Mouse (Mus musculus) forebrain, embryonic 15.5 days (tissue): Measurements from ENCODE around the gene Srsf1. TPM values are rescaled to one million over a fixed set of nuclear protein-coding genes. Genes with fewer than 3 reads are reported as not detected.

Experiments
- ATAC-seq: fragments of 200-750 bp; cut with Nextera tagmentation; replicated peaks from 2 replicates; pipeline ENCODE4 v1.8.0; 2017; ENCODE audit warnings: mild to moderate bottlenecking, moderate TSS enrichment, moderate library complexity
- H3K27ac ChIP-seq: fragments of 300-500 bp; sonication (generic); replicated peaks from 2 replicates; pipeline ENCODE4 v1.5.1; 2015; ENCODE audit warnings: mild to moderate bottlenecking, inconsistent platforms
- H3K27me3 ChIP-seq: fragments of 300-500 bp; sonication (generic); 2 replicates; pipeline ENCODE4 v1.6.1; 2015; ENCODE audit warnings: inconsistent platforms
- H3K36me3 ChIP-seq: fragments of 300-500 bp; sonication (generic); 2 replicates; pipeline ENCODE4 v1.6.1; 2015; ENCODE audit warnings: mild to moderate bottlenecking, inconsistent platforms
- H3K4me1 ChIP-seq: fragments of 300-500 bp; sonication (generic); 2 replicates; pipeline ENCODE4 v1.6.1; 2015; ENCODE audit warnings: inconsistent platforms
- H3K4me2 ChIP-seq: fragments of 300-500 bp; sonication (generic); replicated peaks from 2 replicates; pipeline ENCODE4 v1.6.1; 2015; ENCODE audit warnings: mild to moderate bottlenecking, inconsistent platforms
- H3K4me3 ChIP-seq: fragments of 300-500 bp; sonication (generic); 2 replicates; pipeline ENCODE4 v1.5.1; 2015; ENCODE audit warnings: mild to moderate bottlenecking, inconsistent platforms
- H3K9ac ChIP-seq: fragments of 300-500 bp; sonication (generic); replicated peaks from 2 replicates; pipeline ENCODE4 v1.6.1; 2015; ENCODE audit warnings: mild to moderate bottlenecking, inconsistent platforms
- H3K9me3 ChIP-seq: fragments of 300-500 bp; sonication (generic); 2 replicates; pipeline ENCODE4 v1.6.1; 2016; ENCODE audit warnings: inconsistent platforms
- WGBS: fragments of 180-500 bp; shearing (Covaris S2); methylation state at CpG from one replicate; pipeline ENCODE4 v1.1.7; 2015; ENCODE audit warnings: mixed read lengths; 5-methylcytosine and 5-hydroxymethylcytosine counted together
- polyA plus RNA-seq: library from polyadenylated mRNA; unstranded; fragments of >200 nt; fragmentation: Nextera tagmentation; extraction: Ambion mirVana; gene quantifications from 2 replicates; pipeline ENCODE4 v1.2.1, GENCODE M21; 2015

Gene Srsf1
- polyA plus RNA-seq, result 342 and 347 TPM in 2 replicates

DNA sequence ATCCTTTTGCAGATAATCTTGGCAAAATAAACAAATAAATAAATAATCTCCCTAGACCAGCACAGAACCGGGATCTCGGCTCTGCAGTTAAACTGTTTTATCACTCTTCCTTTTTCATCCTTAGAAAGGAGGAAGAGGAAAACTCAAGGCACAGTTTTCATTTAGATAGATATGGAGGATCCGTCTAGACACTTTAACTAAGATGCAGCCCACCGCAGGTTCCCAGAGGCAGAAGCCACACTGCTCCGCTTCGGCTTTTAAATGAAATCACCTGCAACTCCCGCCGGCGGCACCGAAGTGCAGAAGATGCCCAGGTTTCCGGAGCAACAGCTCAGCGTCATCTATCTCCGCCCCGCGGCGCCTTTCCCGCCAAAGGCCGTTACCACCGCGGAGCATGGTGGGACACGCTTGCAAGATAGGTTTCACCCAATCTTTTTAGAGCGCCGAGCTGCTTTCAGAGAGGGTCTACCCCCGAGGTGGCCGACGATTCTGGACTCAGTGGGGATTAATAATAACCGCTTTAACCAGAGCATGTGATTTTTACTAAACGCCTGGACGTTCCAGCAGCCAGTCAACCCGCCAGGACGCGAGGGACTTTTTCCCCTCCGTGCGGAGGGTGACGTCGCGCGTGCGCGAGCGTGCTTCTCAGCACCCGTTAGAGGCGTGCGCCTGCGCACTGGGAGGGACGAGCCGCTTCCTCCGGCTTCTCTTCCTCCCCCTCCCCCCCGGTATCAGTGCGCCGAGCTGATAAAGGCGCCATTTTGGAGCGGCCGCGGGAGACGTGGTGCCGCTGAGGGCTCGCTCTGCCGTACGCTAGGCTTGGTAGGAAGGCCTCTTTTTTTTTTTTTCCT, at the start of gene Srsf1:
Gene Srsf1, plus strand, starts transcription at position 430 of the 851 bp plus-strand sequence.
- H3K9me3 ChIP-seq, result no peaks in the 10 kb centered on the region
- peak within 1 kb of the TSS; percentile 51 for H3K4me2 ChIP-seq
- peak within 1 kb of the TSS; percentile 77 for H3K4me3 ChIP-seq
- peak within 1 kb of the TSS; percentile 98 for H3K27ac ChIP-seq
- H3K9ac ChIP-seq, result peak within 1 kb of the TSS; percentile 78
- under 1% methylated on average over 60 of the region's 60 CpGs for WGBS
- peak; percentile 93 for ATAC-seq
- H3K4me1 ChIP-seq, result peaks cover 38% of the 10 kb centered on the region
- peaks cover 22% of the 10 kb centered on the region for H3K36me3 ChIP-seq
- no peaks in the 10 kb centered on the region for H3K27me3 ChIP-seq

DNA sequence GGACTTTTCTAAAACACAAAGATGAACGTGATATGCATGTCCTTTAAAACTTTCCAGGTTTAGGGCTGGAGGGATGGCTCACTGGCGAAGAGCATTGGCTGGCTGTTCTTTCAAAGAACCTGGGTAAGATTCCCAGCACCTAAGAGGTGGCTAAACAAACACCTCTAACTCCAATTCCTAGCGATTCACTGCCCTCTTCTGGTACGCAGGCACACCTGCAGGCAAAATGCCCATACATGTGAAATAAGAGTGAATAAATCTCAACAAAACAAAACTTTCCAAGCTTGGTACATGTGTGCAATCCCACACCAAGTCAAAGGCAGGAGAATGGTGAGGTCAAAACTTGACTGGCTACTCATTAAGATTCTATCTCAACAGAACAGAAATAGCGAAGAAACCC, 47.4 kb upstream of the Srsf1 start:
- ATAC-seq, result no peak
- Histone ChIP-seq H3K4me2 (no peak overlapping the region), H3K9ac (no peak overlapping the region), H3K27me3 (no peaks in the 10 kb centered on the region), H3K27ac (no peak overlapping the region), H3K4me3 (no peak overlapping the region), H3K9me3 (no peaks in the 10 kb centered on the region), H3K36me3 (no peaks in the 10 kb centered on the region), H3K4me1 (no peaks in the 10 kb centered on the region)
- WGBS, result 94% methylated on average over 5 of the region's 5 CpGs

DNA sequence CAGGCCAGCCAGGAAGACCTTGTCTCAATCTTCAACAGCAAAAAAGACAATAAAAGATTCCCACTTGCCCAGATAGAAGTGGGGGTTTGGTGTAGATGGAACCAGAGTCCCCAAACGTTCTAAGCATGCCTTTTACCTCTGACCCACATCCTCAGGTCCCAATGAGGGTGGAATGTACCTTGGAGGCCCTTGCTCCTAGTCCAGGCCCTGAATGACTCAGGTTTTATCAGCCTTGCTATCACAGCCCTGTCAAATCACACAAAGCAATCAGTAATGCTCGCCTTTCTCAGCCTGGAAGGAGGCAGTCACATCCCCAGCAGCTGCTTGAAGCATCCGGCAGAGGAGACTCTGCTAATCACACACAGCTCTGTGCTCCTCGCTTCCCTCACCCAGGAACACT, 44.4 kb upstream of the Srsf1 start:
- H3K36me3 ChIP-seq, result no peaks in the 10 kb centered on the region
- H3K9ac ChIP-seq, result no peak overlapping the region
- H3K4me1 ChIP-seq, result no peaks in the 10 kb centered on the region
- no peak overlapping the region for H3K27ac ChIP-seq
- no peaks in the 10 kb centered on the region for H3K9me3 ChIP-seq
- no peak for ATAC-seq
- no peak overlapping the region for H3K4me3 ChIP-seq
- 67% methylated on average over 4 of the region's 4 CpGs for WGBS
- H3K4me2 ChIP-seq, result no peak overlapping the region
- H3K27me3 ChIP-seq, result no peaks in the 10 kb centered on the region

DNA sequence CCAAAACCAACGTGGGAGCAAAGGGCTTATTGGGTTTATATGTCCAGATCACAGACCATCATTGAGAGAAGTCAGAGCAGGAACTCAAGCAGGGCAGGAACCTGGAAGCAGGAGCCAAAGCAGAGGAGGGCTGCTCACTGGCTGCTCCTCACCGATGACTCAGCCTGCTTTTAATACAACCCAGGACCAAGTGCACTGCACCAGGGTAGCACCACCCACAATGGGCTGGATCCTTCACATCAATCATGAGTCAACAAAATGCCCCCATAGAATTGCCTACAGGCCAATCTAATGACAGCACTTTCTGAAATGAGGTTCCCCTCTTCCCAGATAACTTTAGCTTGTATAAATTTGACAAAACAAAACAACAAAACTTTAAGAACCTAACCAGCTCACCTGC, 43.0 kb upstream of the Srsf1 start:
- H3K9ac ChIP-seq, result no peak overlapping the region
- no peaks in the 10 kb centered on the region for H3K36me3 ChIP-seq
- H3K27ac ChIP-seq, result no peak overlapping the region
- H3K27me3 ChIP-seq, result no peaks in the 10 kb centered on the region
- H3K4me3 ChIP-seq, result no peak overlapping the region
- ATAC-seq, result no peak
- H3K9me3 ChIP-seq, result no peaks in the 10 kb centered on the region
- H3K4me1 ChIP-seq, result peaks cover 7% of the 10 kb centered on the region
- WGBS, result 56% methylated on average over 2 of the region's 2 CpGs
- H3K4me2 ChIP-seq, result no peak overlapping the region

DNA sequence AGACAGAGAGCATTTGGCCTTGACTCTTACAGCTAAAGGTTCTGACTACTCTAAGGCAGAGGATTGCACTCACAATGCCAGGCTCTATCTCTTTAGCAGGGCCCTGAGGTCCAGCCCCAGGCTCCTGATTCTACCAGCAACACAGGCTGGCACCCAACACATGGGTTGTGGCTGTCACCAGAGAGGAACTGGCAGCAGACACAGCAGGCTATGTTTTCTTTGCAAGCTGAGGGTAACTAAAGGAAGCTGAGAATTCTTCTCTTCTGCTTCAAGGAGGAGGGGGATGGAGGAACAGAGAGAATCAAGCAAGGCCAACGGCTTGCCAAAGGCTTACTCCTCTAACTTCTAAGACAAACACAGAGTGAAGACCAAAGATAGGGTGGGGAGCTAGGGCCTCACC, 38.5 kb upstream of the Srsf1 start:
- Histone ChIP-seq H3K4me1 (peaks cover 19% of the 10 kb centered on the region), H3K36me3 (no peaks in the 10 kb centered on the region), H3K27me3 (no peaks in the 10 kb centered on the region), H3K27ac (no peak overlapping the region), H3K9me3 (no peaks in the 10 kb centered on the region), H3K4me3 (no peak overlapping the region), H3K4me2 (no peak overlapping the region), H3K9ac (no peak overlapping the region)
- ATAC-seq, result no peak
- WGBS, result 45% methylated on average over 1 of the region's 1 CpGs

DNA sequence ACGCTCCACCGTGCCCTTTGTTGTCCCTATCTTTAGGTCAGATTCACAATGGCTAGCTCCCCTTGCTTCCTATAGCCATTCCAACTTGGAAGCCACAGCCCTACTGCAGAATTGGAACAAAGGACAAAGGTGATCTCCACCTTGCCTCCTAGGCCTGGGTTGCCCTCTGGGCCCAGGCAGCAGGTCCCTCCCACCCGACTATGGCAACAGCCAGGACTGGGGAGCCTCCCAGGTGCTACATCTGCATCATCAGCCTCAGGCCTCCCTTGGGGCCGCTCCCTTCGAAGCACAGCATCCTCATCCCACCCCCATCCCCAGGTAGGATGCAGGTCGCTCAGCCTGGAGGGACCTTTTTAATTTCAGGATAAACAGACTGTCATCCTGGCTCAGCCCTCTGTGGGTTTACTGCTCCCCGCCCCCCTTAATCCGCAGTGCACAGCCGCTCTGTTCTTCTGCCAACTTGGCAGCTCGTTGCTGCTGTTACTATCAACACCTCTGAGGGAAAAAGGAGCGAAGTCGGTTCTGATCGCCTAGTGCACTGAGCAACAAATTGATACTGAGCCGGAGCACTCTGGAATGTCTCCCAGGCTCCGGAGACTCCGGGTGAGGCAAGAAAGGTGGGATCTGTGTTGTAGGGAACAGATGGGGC, 37.5 kb upstream of the Srsf1 start:
- Histone ChIP-seq H3K27me3 (no peaks in the 10 kb centered on the region), H3K27ac (peak overlapping the region; percentile 46), H3K4me3 (0 out of 2 replicates have a peak overlapping the region, but pooled peaks have one; percentile 1), H3K4me2 (peak overlapping the region; percentile 27), H3K36me3 (no peaks in the 10 kb centered on the region), H3K9me3 (no peaks in the 10 kb centered on the region), H3K9ac (no peak overlapping the region), H3K4me1 (peaks cover 19% of the 10 kb centered on the region)
- WGBS, result 13% methylated on average over 16 of the region's 16 CpGs
- ATAC-seq, result peak; percentile 92

DNA sequence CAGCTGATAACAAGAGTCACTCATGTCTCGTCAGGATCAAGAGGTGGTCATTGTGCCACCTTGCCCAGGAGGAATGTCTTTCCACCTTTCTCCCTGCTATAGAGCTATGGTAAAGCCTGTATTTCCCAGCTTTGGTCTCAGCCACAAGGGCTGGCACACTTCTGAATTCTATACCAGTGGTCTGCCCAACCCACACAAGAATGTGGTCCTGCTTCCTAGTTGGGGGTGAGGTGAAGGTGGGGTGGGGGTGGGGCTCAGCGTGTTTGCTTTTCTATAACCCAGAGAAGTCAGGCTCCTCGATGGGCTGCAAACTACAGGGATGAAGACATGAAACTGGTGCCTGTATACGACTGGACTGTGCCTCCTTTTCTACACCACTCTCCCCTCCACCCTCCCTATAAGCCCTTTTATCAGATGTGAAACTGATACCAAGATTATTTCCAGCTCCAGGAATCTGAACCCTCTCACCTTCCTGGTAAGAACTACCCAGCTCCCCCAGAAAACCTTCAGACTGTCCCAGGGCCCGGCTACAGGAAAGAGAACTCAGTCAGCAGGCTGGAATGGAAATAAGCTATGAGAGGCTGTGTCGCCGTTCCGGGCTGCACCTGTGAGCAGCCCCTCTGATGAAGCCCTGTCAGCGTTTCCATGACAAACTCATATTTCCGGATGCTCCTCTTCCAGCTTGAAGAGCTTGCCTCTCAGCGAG, 35.8 kb upstream of the Srsf1 start:
- Histone ChIP-seq H3K4me2 (no peak overlapping the region), H3K9ac (no peak overlapping the region), H3K4me3 (no peak overlapping the region), H3K36me3 (no peaks in the 10 kb centered on the region), H3K4me1 (peaks cover 19% of the 10 kb centered on the region), H3K27me3 (no peaks in the 10 kb centered on the region), H3K27ac (no peak overlapping the region), H3K9me3 (no peaks in the 10 kb centered on the region)
- WGBS, result 77% methylated on average over 11 of the region's 11 CpGs
- no peak for ATAC-seq

DNA sequence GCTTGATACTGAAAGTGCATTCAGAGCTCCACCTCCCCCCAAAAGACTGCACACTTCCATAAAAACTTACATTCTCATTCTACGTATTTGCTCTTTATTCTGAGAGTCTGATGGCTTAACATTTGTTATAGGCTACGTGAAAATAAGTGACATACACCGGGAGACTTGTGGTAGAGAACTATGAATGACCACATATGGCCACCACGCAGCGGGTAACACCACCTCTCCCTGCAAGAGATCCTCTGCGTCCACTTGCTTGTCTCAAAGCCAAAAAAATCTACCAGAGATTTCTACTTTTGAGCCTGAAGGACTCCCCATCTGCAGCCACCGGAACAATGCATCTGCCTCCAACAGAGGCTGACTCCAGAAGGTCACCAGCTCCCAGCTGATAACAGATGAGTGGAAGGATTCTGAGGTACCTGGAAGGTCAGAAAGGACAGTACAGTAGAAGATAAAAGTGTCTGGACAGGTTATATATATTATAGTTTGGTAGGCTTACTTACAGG, 35.2 kb upstream of the Srsf1 start:
- H3K36me3 ChIP-seq, result no peaks in the 10 kb centered on the region
- no peak overlapping the region for H3K4me3 ChIP-seq
- no peak for ATAC-seq
- no peak overlapping the region for H3K9ac ChIP-seq
- H3K27ac ChIP-seq, result no peak overlapping the region
- no peaks in the 10 kb centered on the region for H3K9me3 ChIP-seq
- peaks cover 19% of the 10 kb centered on the region for H3K4me1 ChIP-seq
- WGBS, result 88% methylated on average over 7 of the region's 7 CpGs
- no peaks in the 10 kb centered on the region for H3K27me3 ChIP-seq
- H3K4me2 ChIP-seq, result no peak overlapping the region

DNA sequence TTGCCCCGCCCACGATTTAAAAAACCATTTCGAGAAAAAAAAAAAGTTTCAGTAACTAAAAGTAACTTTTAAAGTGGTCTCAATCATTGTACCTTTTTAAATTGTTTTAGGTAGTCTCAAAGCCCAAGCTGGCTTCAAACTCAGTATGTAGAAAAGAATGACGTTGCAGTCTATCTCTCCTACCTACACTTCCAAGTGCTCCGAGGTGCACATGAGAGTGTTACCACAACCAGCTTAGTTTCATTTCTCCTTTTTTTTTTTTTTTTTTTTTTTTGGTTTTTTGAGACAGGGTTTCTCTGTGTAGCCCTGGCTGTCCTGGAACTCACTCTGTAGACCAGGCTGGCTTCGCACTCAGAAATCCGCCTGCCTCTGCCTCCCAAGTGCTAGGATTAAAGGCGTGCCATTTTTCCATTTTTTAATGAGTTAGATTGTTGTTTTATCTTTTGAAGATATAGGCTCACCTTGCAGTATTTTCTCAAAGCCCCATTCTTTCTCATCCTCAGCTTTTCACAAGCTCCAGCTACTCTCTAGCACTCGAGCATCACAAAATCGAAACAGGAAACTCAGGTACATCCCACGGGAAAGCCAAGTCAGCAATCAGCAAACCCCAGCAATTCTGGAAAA, 34.4 kb upstream of the Srsf1 start:
- no peaks in the 10 kb centered on the region for H3K36me3 ChIP-seq
- H3K27me3 ChIP-seq, result no peaks in the 10 kb centered on the region
- peaks cover 19% of the 10 kb centered on the region for H3K4me1 ChIP-seq
- 93% methylated on average over 11 of the region's 11 CpGs for WGBS
- H3K9ac ChIP-seq, result no peak overlapping the region
- H3K27ac ChIP-seq, result no peak overlapping the region
- ATAC-seq, result no peak
- no peaks in the 10 kb centered on the region for H3K9me3 ChIP-seq
- no peak overlapping the region for H3K4me3 ChIP-seq
- H3K4me2 ChIP-seq, result no peak overlapping the region

DNA sequence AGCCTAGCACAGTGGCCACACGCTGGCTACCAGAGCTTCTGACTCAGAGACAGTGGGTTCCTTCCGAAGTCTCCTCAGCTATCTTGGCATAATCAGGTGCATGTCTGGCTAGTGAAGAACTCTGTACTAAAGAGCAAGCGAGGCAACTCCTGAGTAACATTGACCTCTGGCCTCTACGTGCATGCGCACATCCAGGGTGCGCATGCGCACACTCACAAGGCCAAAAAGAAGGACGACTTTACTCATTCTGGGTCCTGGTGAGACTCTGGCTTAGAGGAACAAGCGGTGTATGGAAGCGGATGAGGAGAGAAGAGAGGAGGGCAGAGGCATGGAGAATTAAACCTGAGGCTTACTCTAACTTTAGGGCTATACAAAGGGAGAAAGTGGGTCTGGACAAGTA, 33.5 kb upstream of the Srsf1 start:
- Histone ChIP-seq H3K27ac (no peak overlapping the region), H3K36me3 (no peaks in the 10 kb centered on the region), H3K4me1 (peaks cover 17% of the 10 kb centered on the region), H3K27me3 (no peaks in the 10 kb centered on the region), H3K9me3 (no peaks in the 10 kb centered on the region), H3K4me2 (no peak overlapping the region), H3K9ac (no peak overlapping the region), H3K4me3 (no peak overlapping the region)
- WGBS, result 91% methylated on average over 10 of the region's 10 CpGs
- ATAC-seq, result no peak

DNA sequence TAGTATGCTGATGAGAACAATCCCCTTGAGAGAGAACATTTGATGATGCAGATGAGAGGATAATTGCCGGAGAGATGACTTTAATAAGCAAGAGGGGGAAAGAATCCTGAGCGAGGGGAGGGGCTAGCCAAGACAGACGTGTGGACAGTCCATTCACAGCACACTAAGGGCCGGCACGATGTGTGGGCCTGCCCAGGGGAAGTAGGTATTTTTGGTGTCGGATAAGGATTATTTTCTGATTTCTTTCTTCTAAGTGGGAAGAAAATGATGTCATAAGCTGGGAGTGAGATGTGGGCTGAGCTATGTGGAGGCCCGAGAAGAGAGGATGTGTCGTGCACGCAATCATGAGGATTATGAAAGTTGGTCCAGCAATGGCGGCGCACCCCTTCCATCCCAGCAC, 32.0 kb upstream of the Srsf1 start:
- ATAC-seq, result no peak
- H3K4me1 ChIP-seq, result peaks cover 1% of the 10 kb centered on the region
- no peaks in the 10 kb centered on the region for H3K27me3 ChIP-seq
- 84% methylated on average over 11 of the region's 11 CpGs for WGBS
- H3K4me3 ChIP-seq, result no peak overlapping the region
- H3K36me3 ChIP-seq, result no peaks in the 10 kb centered on the region
- no peaks in the 10 kb centered on the region for H3K9me3 ChIP-seq
- H3K4me2 ChIP-seq, result no peak overlapping the region
- H3K27ac ChIP-seq, result peak overlapping the region; percentile 54; the same call in 1 of the 2 replicates
- no peak overlapping the region for H3K9ac ChIP-seq
